In the genomic region with DNA sequence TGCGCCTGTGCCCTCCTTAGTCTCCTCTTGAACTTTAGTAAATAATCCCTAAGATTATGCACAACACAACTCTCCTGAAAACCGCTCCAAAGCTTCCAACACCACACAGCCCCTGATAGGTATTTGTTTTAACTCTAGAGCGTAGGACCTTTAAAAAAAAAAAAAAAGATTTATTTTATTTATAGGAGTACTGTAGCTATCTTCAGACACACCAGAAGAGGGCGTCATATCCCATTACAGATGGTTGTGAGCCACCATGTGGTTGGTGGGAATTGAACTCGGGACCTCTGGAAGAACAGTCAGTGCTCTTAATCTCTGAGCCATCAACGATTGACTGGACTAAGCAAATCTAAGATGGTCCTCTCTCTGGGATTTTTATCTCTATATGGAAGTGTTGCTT, we compare ENCODE assay signal across 9 mouse cellular contexts. TPM values are rescaled to one million over a fixed set of nuclear protein-coding genes. Genes with fewer than 3 reads are reported as not detected.
DNase-seq lines count a peak whose midpoint lies in the region; ATAC-seq and TF ChIP-seq lines count a peak whose summit lies in the region.
"Had no signal": no experiment of that assay in that cellular context is flagged by ENCODE, and none has a peak within 500 bp of the region (broad histone marks: within the 10 kb centered on the region; RNA-seq: fewer than 3 reads in every experiment).

No protein-coding gene starts in this region.

- WGBS in heart, embryonic 13.5 days: 59% methylated on average over 6 of the region's 6 CpGs
- WGBS in hindbrain, embryonic 13.5 days: 69% methylated on average over 6 of the region's 6 CpGs
- WGBS in midbrain, embryonic 11.5 days: 75% methylated on average over 6 of the region's 6 CpGs

- no peaks in the 10 kb centered on the region for H3K36me3 ChIP-seq in heart, embryonic 13.5 days
- peaks cover 0 to 2% of the 10 kb centered on the region in 2 experiments; a peak in 2 of 4 replicates for H3K36me3 ChIP-seq in MEL (ENCODE audit: control insufficient read depth in 1 of 2, insufficient read depth in 2 of 2, low read length in 2 of 2)
- no peaks in the 10 kb centered on the region for H3K36me3 ChIP-seq in hindbrain, embryonic 13.5 days
- H3K36me3 ChIP-seq in midbrain, embryonic 11.5 days (ENCODE audit: control insufficient read depth, insufficient read depth, low read length): no peaks in the 10 kb centered on the region

- TF ChIP-seq CTCF in MEL (IDR thresholded peaks at IDR 0.05 in 2 of 3, conservative IDR thresholded peaks at IDR 0.05 in 1 of 3; ENCODE audit: control insufficient read depth in 1 of 3, insufficient read depth in 1 of 3, low read depth in 2 of 3, low read length in 3 of 3, poor library complexity in 1 of 3, severe bottlenecking in 1 of 3): peak in 2 of 3 experiments; percentile 26 to 28; a peak in 2 of 6 replicates

- peaks cover under 1% of the 10 kb centered on the region; the same call in 1 of the 2 replicates for H3K27me3 ChIP-seq in heart, embryonic 13.5 days (replicated peaks)
- no peaks in the 10 kb centered on the region for H3K27me3 ChIP-seq in MEL (ENCODE audit: control insufficient read depth in 1 of 2, insufficient read depth in 2 of 2, low read length in 2 of 2)
- no peaks in the 10 kb centered on the region for H3K27me3 ChIP-seq in hindbrain, embryonic 13.5 days
- no peaks in the 10 kb centered on the region for H3K27me3 ChIP-seq in midbrain, embryonic 11.5 days (ENCODE audit: control insufficient read depth, insufficient read depth, low read length)

- no peak for ATAC-seq in heart, embryonic 13.5 days (ENCODE audit: extremely low read depth, insufficient number of reproducible peaks, low FRiP score, low TSS enrichment)
- 0 out of 2 replicates have a peak, but pooled peaks have one; percentile 9 for ATAC-seq in hindbrain, embryonic 13.5 days (ENCODE audit: low FRiP score)
- ATAC-seq in midbrain, embryonic 11.5 days (ENCODE audit: low FRiP score): no peak
- no peak for ATAC-seq in frontal cortex, adult (ENCODE audit: low TSS enrichment)

- peaks cover 2% of the 10 kb centered on the region; the same call in 1 of the 2 replicates for H3K79me2 ChIP-seq in MEL (ENCODE audit: control insufficient read depth, insufficient read depth, low read length, poor library complexity)

- H3K9me3 ChIP-seq in heart, embryonic 13.5 days: no peaks in the 10 kb centered on the region
- H3K9me3 ChIP-seq in MEL (replicated peaks; ENCODE audit: insufficient read depth, low read length): no peaks in the 10 kb centered on the region
- no peaks in the 10 kb centered on the region for H3K9me3 ChIP-seq in hindbrain, embryonic 13.5 days
- no peaks in the 10 kb centered on the region for H3K9me3 ChIP-seq in midbrain, embryonic 11.5 days (ENCODE audit: control insufficient read depth, low read length)

- no peak for DNase-seq in heart, postnatal 36 days
- DNase-seq in MEL (ENCODE audit: low read depth, low spot score): no peak
- no peak for DNase-seq in midbrain, embryonic 11.5 days (ENCODE audit: low spot score, missing footprints)
- no peak for DNase-seq in layer of hippocampus, adult 9-10 months (ENCODE audit: low spot score)
- no peak for DNase-seq in urinary bladder, postnatal 14 days (ENCODE audit: low spot score)

- no peak for TF ChIP-seq EP300 in MEL (IDR thresholded peaks at IDR 0.05; ENCODE audit: low read depth in 1 of 2, low read length in 2 of 2)

- peak overlapping the region; percentile 75 for H3K4me2 ChIP-seq in heart, embryonic 13.5 days
- H3K4me2 ChIP-seq in hindbrain, embryonic 13.5 days: peak overlapping the region; percentile 67
- peak overlapping the region; percentile 63 for H3K4me2 ChIP-seq in midbrain, embryonic 11.5 days

- peak overlapping the region; percentile 83; the same call in 1 of the 2 replicates for H3K9ac ChIP-seq in heart, embryonic 13.5 days
- H3K9ac ChIP-seq in MEL (ENCODE audit: control insufficient read depth, low read depth, low read length, poor library complexity, severe bottlenecking): no peak overlapping the region; the same call in 1 of the 2 replicates
- H3K9ac ChIP-seq in hindbrain, embryonic 13.5 days: no peak overlapping the region
- H3K9ac ChIP-seq in midbrain, embryonic 11.5 days (ENCODE audit: low read length): no peak overlapping the region

- H3K4me3 ChIP-seq in heart, embryonic 13.5 days: peak overlapping the region; percentile 79
- peak overlapping the region; percentile 96 to 99 for H3K4me3 ChIP-seq in MEL (ENCODE audit: control insufficient read depth in 1 of 2, insufficient read depth in 1 of 2, low read depth in 2 of 2, low read length in 2 of 2)
- peak overlapping the region; percentile 68 for H3K4me3 ChIP-seq in hindbrain, embryonic 13.5 days
- H3K4me3 ChIP-seq in midbrain, embryonic 11.5 days (ENCODE audit: low read depth, low read length): no peak overlapping the region

- no peak for TF ChIP-seq RAD21 in MEL (IDR thresholded peaks at IDR 0.05; ENCODE audit: low read depth, low read length)

- no peak overlapping the region for H3K27ac ChIP-seq in heart, embryonic 13.5 days (replicated peaks)
- no peak overlapping the region for H3K27ac ChIP-seq in MEL (ENCODE audit: control insufficient read depth, low read depth, low read length)
- no peak overlapping the region for H3K27ac ChIP-seq in hindbrain, embryonic 13.5 days
- H3K27ac ChIP-seq in midbrain, embryonic 11.5 days (ENCODE audit: low read depth, low read length): no peak overlapping the region

- peaks cover 8% of the 10 kb centered on the region for H3K4me1 ChIP-seq in heart, embryonic 13.5 days
- H3K4me1 ChIP-seq in MEL (ENCODE audit: control insufficient read depth in 1 of 2, insufficient read depth in 2 of 2, low read length in 2 of 2): no peaks in the 10 kb centered on the region
- H3K4me1 ChIP-seq in hindbrain, embryonic 13.5 days (replicated peaks): peaks cover 6% of the 10 kb centered on the region
- H3K4me1 ChIP-seq in midbrain, embryonic 11.5 days (ENCODE audit: control insufficient read depth, insufficient read depth, low read length): peaks cover 2% of the 10 kb centered on the region; the same call in 1 of the 2 replicates

- intact Hi-C loops in heart, postnatal 36 days (cut with DNase I): loop anchor here (5.0 kb wide), 1 partner anchor 42 kb away; no protein-coding TSS in a partner anchor

- no peak for TF ChIP-seq POLR2A in MEL (IDR thresholded peaks at IDR 0.05; ENCODE audit: control insufficient read depth in 1 of 2, insufficient read depth in 1 of 2, low read depth in 1 of 2, low read length in 2 of 2, poor library complexity in 1 of 2)

TF ChIP-seq in MEL, 35 proteins besides CTCF, POLR2A, EP300 and RAD21 (continues in another document):
- TF ChIP-seq TBP (IDR thresholded peaks at IDR 0.05; ENCODE audit: low read depth, low read length) (peak; percentile 57; the same call in 1 of the 2 replicates), POLR2AphosphoS2 (IDR thresholded peaks at IDR 0.05; ENCODE audit: low read length) (no peak), USF1 (IDR thresholded peaks at IDR 0.05; ENCODE audit: low read depth, low read length) (no peak), KAT2A (conservative IDR thresholded peaks at IDR 0.05; ENCODE audit: low read depth, low read length) (no peak), CHD2 (IDR thresholded peaks at IDR 0.05; ENCODE audit: low read length) (no peak), ZNF384 (IDR thresholded peaks at IDR 0.05; ENCODE audit: low read depth, low read length) (peak; percentile 75)

RNA-seq across cellular contexts. Expression of a gene that starts 0.9 kb away (rescaled TPM):
- 3.1 and 3.8 TPM in 2 replicates for polyA plus RNA-seq in heart, embryonic 13.5 days (2015; fragmentation: Nextera tagmentation; extraction: Ambion mirVana)
- total RNA-seq in heart, postnatal 36 days (2021): 1 to 10 TPM; 2.6 to 3.6 TPM
- 1.6 and 2.2 TPM in 2 replicates for total RNA-seq in MEL (2012; rRNA removed)
- polyA plus RNA-seq in MEL (2012; ENCODE audit: insufficient read depth in 1 of 2, insufficient read length in 2 of 2, low read depth in 1 of 2, low replicate concordance in 2 of 2, missing spikeins in 1 of 2): 1 to 10 TPM in 1 of 2 experiments, not detected in 1; 2.0 TPM
- polyA plus RNA-seq in hindbrain, embryonic 13.5 days (2015; fragmentation: Nextera tagmentation; extraction: Ambion mirVana): 5.8 and 6.5 TPM in 2 replicates
- polyA plus RNA-seq in midbrain, embryonic 11.5 days (2014; fragmentation: Nextera tagmentation; extraction: Ambion mirVana): 4.3 and 4.8 TPM in 2 replicates

RNA-seq across cellular contexts. Expression of a gene that starts 9.8 kb away (rescaled TPM):
- 79.1 and 99.5 TPM in 2 replicates for polyA plus RNA-seq in heart, embryonic 13.5 days (2015; fragmentation: Nextera tagmentation; extraction: Ambion mirVana)
- 100 to 1,000 TPM; 275 to 280 TPM for total RNA-seq in heart, postnatal 36 days (2021)
- total RNA-seq in MEL (2012; rRNA removed): 44.5 and 66.6 TPM in 2 replicates
- 10 to 100 TPM in 1 of 2 experiments, not detected in 1; 35.0 TPM for polyA plus RNA-seq in MEL (2012; ENCODE audit: insufficient read depth in 1 of 2, insufficient read length in 2 of 2, low read depth in 1 of 2, low replicate concordance in 2 of 2, missing spikeins in 1 of 2)
- 109 TPM in 2 replicates for polyA plus RNA-seq in hindbrain, embryonic 13.5 days (2015; fragmentation: Nextera tagmentation; extraction: Ambion mirVana)
- 82.1 and 82.3 TPM in 2 replicates for polyA plus RNA-seq in midbrain, embryonic 11.5 days (2014; fragmentation: Nextera tagmentation; extraction: Ambion mirVana)

RNA-seq across cellular contexts. Expression of a gene that starts 25.9 kb away (rescaled TPM):
- 2.6 and 3.2 TPM in 2 replicates for polyA plus RNA-seq in heart, embryonic 13.5 days (2015; fragmentation: Nextera tagmentation; extraction: Ambion mirVana)
- 10 to 100 TPM; 68.0 to 78.6 TPM for total RNA-seq in heart, postnatal 36 days (2021)
- total RNA-seq in MEL (2012; rRNA removed): 0.08 and 0.10 TPM in 2 replicates
- not detected for polyA plus RNA-seq in MEL (2012; ENCODE audit: insufficient read depth in 1 of 2, insufficient read length in 2 of 2, low read depth in 1 of 2, low replicate concordance in 2 of 2, missing spikeins in 1 of 2)
- polyA plus RNA-seq in hindbrain, embryonic 13.5 days (2015; fragmentation: Nextera tagmentation; extraction: Ambion mirVana): not detected in 2 replicates
- not detected in 2 replicates for polyA plus RNA-seq in midbrain, embryonic 11.5 days (2014; fragmentation: Nextera tagmentation; extraction: Ambion mirVana)
- total RNA-seq: megakaryocyte progenitor cell, adult 5-6 weeks had no signal

RNA-seq across cellular contexts. Expression of a gene that starts 39.6 kb away (rescaled TPM):
- 38.4 and 43.3 TPM in 2 replicates for polyA plus RNA-seq in heart, embryonic 13.5 days (2015; fragmentation: Nextera tagmentation; extraction: Ambion mirVana)
- 10 to 100 TPM; 46.4 to 50.7 TPM for total RNA-seq in heart, postnatal 36 days (2021)
- 28.7 and 33.6 TPM in 2 replicates for total RNA-seq in MEL (2012; rRNA removed)
- polyA plus RNA-seq in MEL (2012; ENCODE audit: insufficient read depth in 1 of 2, insufficient read length in 2 of 2, low read depth in 1 of 2, low replicate concordance in 2 of 2, missing spikeins in 1 of 2): 10 to 100 TPM in 1 of 2 experiments, not detected in 1; 30.2 TPM
- 50.7 and 50.9 TPM in 2 replicates for polyA plus RNA-seq in hindbrain, embryonic 13.5 days (2015; fragmentation: Nextera tagmentation; extraction: Ambion mirVana)
- 58.2 and 61.9 TPM in 2 replicates for polyA plus RNA-seq in midbrain, embryonic 11.5 days (2014; fragmentation: Nextera tagmentation; extraction: Ambion mirVana)

RNA-seq across cellular contexts. Expression of a gene that starts 39.6 kb away (rescaled TPM):
- polyA plus RNA-seq in heart, embryonic 13.5 days (2015; fragmentation: Nextera tagmentation; extraction: Ambion mirVana): 427 and 491 TPM in 2 replicates
- 1,000 to 10,000 TPM; 1,522 to 1,570 TPM for total RNA-seq in heart, postnatal 36 days (2021)
- 145 and 151 TPM in 2 replicates for total RNA-seq in MEL (2012; rRNA removed)
- polyA plus RNA-seq in MEL (2012; ENCODE audit: insufficient read depth in 1 of 2, insufficient read length in 2 of 2, low read depth in 1 of 2, low replicate concordance in 2 of 2, missing spikeins in 1 of 2): 100 to 1,000 TPM in 1 of 2 experiments, 10 to 100 TPM in 1; 68.6 to 214 TPM
- polyA plus RNA-seq in hindbrain, embryonic 13.5 days (2015; fragmentation: Nextera tagmentation; extraction: Ambion mirVana): 202 and 213 TPM in 2 replicates
- 227 and 233 TPM in 2 replicates for polyA plus RNA-seq in midbrain, embryonic 11.5 days (2014; fragmentation: Nextera tagmentation; extraction: Ambion mirVana)
